Mouse (Mus musculus): ENCODE measurements at regions not wholly inside any gene's neighbourhood (a gene's known extent, or its start where the extent isn't known, plus 50 kb on each side); places are given as distances from the start of the nearest gene placed in this dataset.

- 83% methylated on average over 4 of the region's 4 CpGs for WGBS
- Histone ChIP-seq H3K4me3 (ENCODE audit: low read depth, low read length) (no peak overlapping the region), H3K4me2 (ENCODE audit: low read depth, low read length) (no peak overlapping the region), H3K27ac (replicated peaks; ENCODE audit: low read depth, low read length) (peak overlapping the region; percentile 49), H3K9me3 (ENCODE audit: control insufficient read depth, low read length) (no peaks in the 10 kb centered on the region), H3K4me1 (ENCODE audit: control insufficient read depth, insufficient read depth, low read length) (peaks cover 23% of the 10 kb centered on the region), H3K36me3 (ENCODE audit: control insufficient read depth, insufficient read depth, low read length) (no peaks in the 10 kb centered on the region), H3K27me3 (replicated peaks; ENCODE audit: control insufficient read depth, insufficient read depth, low read length) (no peaks in the 10 kb centered on the region), H3K9ac (ENCODE audit: low read depth, low read length) (no peak overlapping the region)
- ATAC-seq (ENCODE audit: low read depth) (no peak), DNase-seq (ENCODE audit: low spot score) (no peak)
Measured at GRCm38 (mm10) chr15:93705651-93706050, 110.0 kb upstream of the Prickle1 start.

GRCm38 (mm10) chr15:93705109-93705508 lies 109.4 kb upstream of the Prickle1 start:
- Histone ChIP-seq H3K4me3 (ENCODE audit: low read depth, low read length) (no peak overlapping the region), H3K4me1 (ENCODE audit: control insufficient read depth, insufficient read depth, low read length) (peaks cover 26% of the 10 kb centered on the region), H3K27ac (replicated peaks; ENCODE audit: low read depth, low read length) (no peak overlapping the region), H3K4me2 (ENCODE audit: low read depth, low read length) (no peak overlapping the region), H3K27me3 (replicated peaks; ENCODE audit: control insufficient read depth, insufficient read depth, low read length) (no peaks in the 10 kb centered on the region), H3K9ac (ENCODE audit: low read depth, low read length) (no peak overlapping the region), H3K36me3 (ENCODE audit: control insufficient read depth, insufficient read depth, low read length) (no peaks in the 10 kb centered on the region), H3K9me3 (ENCODE audit: control insufficient read depth, low read length) (no peaks in the 10 kb centered on the region)
- WGBS, result 83% methylated on average over 1 of the region's 1 CpGs
- DNase-seq (ENCODE audit: low spot score) (no peak), ATAC-seq (ENCODE audit: low read depth) (no peak)

- no peak overlapping the region for H3K27ac ChIP-seq (replicated peaks; ENCODE audit: low read depth, low read length)
- H3K9ac ChIP-seq (ENCODE audit: low read depth, low read length), result no peak overlapping the region
- no peaks in the 10 kb centered on the region for H3K36me3 ChIP-seq (ENCODE audit: control insufficient read depth, insufficient read depth, low read length)
- no peak for ATAC-seq (ENCODE audit: low read depth)
- WGBS, result 83% methylated on average over 10 of the region's 10 CpGs
- H3K9me3 ChIP-seq (ENCODE audit: control insufficient read depth, low read length), result no peaks in the 10 kb centered on the region
- H3K27me3 ChIP-seq (replicated peaks; ENCODE audit: control insufficient read depth, insufficient read depth, low read length), result no peaks in the 10 kb centered on the region
- H3K4me3 ChIP-seq (ENCODE audit: low read depth, low read length), result no peak overlapping the region
- H3K4me2 ChIP-seq (ENCODE audit: low read depth, low read length), result no peak overlapping the region
- no peak for DNase-seq (ENCODE audit: low spot score)
- peaks cover 26% of the 10 kb centered on the region for H3K4me1 ChIP-seq (ENCODE audit: control insufficient read depth, insufficient read depth, low read length)
Measured at GRCm38 (mm10) chr15:93701017-93701416, 105.3 kb upstream of the Prickle1 start.

GRCm38 (mm10) chr15:93699971-93700370 lies 104.3 kb upstream of the Prickle1 start:
- Histone ChIP-seq H3K9me3 (ENCODE audit: control insufficient read depth, low read length) (no peaks in the 10 kb centered on the region), H3K4me3 (ENCODE audit: low read depth, low read length) (no peak overlapping the region), H3K4me1 (ENCODE audit: control insufficient read depth, insufficient read depth, low read length) (peaks cover 26% of the 10 kb centered on the region), H3K9ac (ENCODE audit: low read depth, low read length) (no peak overlapping the region), H3K4me2 (ENCODE audit: low read depth, low read length) (no peak overlapping the region), H3K27ac (replicated peaks; ENCODE audit: low read depth, low read length) (peak overlapping the region; percentile 49; the same call in 1 of the 2 replicates), H3K27me3 (replicated peaks; ENCODE audit: control insufficient read depth, insufficient read depth, low read length) (no peaks in the 10 kb centered on the region), H3K36me3 (ENCODE audit: control insufficient read depth, insufficient read depth, low read length) (no peaks in the 10 kb centered on the region)
- 30% methylated on average over 9 of the region's 9 CpGs for WGBS
- ATAC-seq (ENCODE audit: low read depth) (0 out of 2 replicates have a peak, but pooled peaks have one; percentile 13), DNase-seq (ENCODE audit: low spot score) (peak; percentile 74)

DNA sequence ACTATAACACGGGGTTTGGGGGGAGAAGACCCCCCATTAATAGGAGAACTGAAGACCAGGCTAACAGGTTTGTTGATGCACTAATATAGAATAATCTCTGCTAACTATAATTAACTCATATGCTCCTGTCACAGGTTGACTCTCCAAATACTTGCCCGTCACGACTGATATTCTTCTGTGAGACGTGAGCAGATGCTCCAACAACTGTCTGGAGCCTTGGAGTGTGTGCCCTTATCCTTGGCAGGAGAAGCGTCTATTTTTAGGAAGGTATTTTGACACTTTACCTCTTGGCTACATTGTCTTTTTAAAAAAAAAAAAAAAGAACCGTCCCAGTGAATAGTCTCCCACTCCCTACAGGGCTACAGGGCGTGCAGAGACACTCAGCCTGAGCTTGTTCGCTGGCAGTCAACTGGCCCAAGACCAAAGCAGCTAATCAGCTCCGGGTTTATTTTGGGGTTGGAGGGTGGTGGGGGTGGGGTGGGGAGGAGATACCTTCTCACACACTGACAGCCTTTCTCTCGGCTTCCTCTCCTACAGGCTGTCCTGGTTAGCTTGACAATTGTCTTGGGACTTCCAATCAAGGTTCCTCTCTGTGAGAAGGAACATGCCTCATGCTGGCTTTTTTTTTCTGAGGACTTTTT lies 102.6 kb upstream of the Prickle1 start:
- H3K4me1 ChIP-seq (ENCODE audit: control insufficient read depth, insufficient read depth, low read length), result peaks cover 26% of the 10 kb centered on the region
- ATAC-seq (ENCODE audit: low read depth) (peak; percentile 79), DNase-seq (ENCODE audit: low spot score) (peak; percentile 80)
- no peak overlapping the region for H3K4me3 ChIP-seq (ENCODE audit: low read depth, low read length)
- WGBS, result 17% methylated on average over 10 of the region's 10 CpGs
- H3K9me3 ChIP-seq (ENCODE audit: control insufficient read depth, low read length), result no peaks in the 10 kb centered on the region
- peak overlapping the region; percentile 37 for H3K4me2 ChIP-seq (ENCODE audit: low read depth, low read length)
- H3K9ac ChIP-seq (ENCODE audit: low read depth, low read length), result 0 out of 2 replicates have a peak overlapping the region, but pooled peaks have one; percentile 16
- H3K27ac ChIP-seq (replicated peaks; ENCODE audit: low read depth, low read length), result peak overlapping the region; percentile 49
- H3K36me3 ChIP-seq (ENCODE audit: control insufficient read depth, insufficient read depth, low read length), result no peaks in the 10 kb centered on the region
- no peaks in the 10 kb centered on the region for H3K27me3 ChIP-seq (replicated peaks; ENCODE audit: control insufficient read depth, insufficient read depth, low read length)

DNA sequence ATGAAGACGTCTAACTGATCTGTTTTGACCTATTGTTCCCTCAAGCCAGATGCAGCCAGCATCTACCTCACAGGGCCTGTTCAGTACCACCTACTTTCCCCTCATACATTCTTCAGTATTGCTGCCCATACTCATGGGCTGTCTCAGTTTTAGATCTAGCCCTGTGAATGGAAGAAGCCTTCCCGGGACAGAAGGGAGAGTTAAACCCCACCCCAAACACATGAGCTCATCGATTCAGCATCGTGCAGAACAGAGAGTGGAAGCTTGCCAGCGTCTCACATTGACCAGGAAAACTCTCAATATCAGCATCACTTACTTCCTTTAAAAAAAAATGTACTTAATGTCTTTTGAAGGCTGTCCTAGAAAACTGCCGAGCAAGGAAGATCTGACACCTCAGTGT lies 95.0 kb upstream of the Prickle1 start:
- peak; percentile 67 for DNase-seq (ENCODE audit: low spot score)

DNA sequence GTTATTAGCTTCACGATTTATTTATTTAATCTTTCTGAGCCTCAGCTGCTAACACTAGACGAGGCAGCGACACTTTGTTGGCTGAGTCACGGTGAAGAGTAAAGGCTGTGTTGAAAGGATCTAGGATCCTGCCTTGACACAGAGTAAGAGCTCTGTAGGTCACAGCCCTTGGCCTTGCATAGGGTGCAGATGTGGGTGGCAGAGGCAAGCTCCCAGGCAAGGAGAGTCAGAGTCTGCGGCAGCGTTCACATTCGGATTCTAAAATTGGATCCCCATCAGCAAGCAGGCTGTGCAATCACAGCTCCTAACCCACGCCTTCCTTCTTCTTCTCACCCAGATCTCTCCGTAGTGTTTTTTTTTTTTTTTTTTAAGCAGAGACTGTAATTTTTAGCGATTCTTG lies 94.3 kb upstream of the Prickle1 start:
- H3K4me1 ChIP-seq (ENCODE audit: control insufficient read depth, insufficient read depth, low read length), result no peaks in the 10 kb centered on the region
- no peak overlapping the region for H3K4me3 ChIP-seq (ENCODE audit: low read depth, low read length)
- H3K36me3 ChIP-seq (ENCODE audit: control insufficient read depth, insufficient read depth, low read length), result no peaks in the 10 kb centered on the region
- H3K27me3 ChIP-seq (replicated peaks; ENCODE audit: control insufficient read depth, insufficient read depth, low read length), result no peaks in the 10 kb centered on the region
- no peak overlapping the region for H3K9ac ChIP-seq (ENCODE audit: low read depth, low read length)
- no peak overlapping the region for H3K27ac ChIP-seq (replicated peaks; ENCODE audit: low read depth, low read length)
- H3K4me2 ChIP-seq (ENCODE audit: low read depth, low read length), result no peak overlapping the region
- no peak for DNase-seq (ENCODE audit: low spot score)
- H3K9me3 ChIP-seq (ENCODE audit: control insufficient read depth, low read length), result no peaks in the 10 kb centered on the region
- ATAC-seq (ENCODE audit: low read depth), result no peak
- WGBS, result 83% methylated on average over 10 of the region's 10 CpGs

More for the DNA sequence above, 95.0 kb upstream of the Prickle1 start:
- ATAC-seq (ENCODE audit: low read depth), result no peak; the same call in 1 of the 2 replicates
- Histone ChIP-seq H3K36me3 (ENCODE audit: control insufficient read depth, insufficient read depth, low read length) (no peaks in the 10 kb centered on the region), H3K27me3 (replicated peaks; ENCODE audit: control insufficient read depth, insufficient read depth, low read length) (no peaks in the 10 kb centered on the region), H3K9me3 (ENCODE audit: control insufficient read depth, low read length) (no peaks in the 10 kb centered on the region), H3K9ac (ENCODE audit: low read depth, low read length) (no peak overlapping the region), H3K4me3 (ENCODE audit: low read depth, low read length) (no peak overlapping the region), H3K27ac (replicated peaks; ENCODE audit: low read depth, low read length) (no peak overlapping the region), H3K4me1 (ENCODE audit: control insufficient read depth, insufficient read depth, low read length) (no peaks in the 10 kb centered on the region), H3K4me2 (ENCODE audit: low read depth, low read length) (no peak overlapping the region)
- 49% methylated on average over 6 of the region's 6 CpGs for WGBS

DNA sequence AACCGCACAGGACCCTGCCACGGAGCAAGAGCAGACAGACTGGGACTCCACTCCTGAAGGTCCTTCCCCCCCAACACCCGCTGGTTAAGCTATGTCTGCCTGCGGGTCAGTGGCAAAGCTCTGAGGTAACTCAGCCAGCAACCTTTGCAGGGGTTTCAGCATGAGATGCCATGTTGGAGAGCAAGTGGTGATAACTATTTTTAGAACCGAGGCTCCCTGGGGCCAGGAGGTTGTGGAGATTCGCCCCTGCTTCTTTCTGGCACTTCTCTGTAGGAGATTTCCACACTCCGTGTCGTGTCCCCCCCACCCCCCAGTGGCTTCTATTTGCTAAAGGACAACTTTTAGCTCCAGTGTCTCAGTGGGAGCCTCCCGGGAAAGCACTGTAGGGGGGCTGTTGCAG lies 90.7 kb upstream of the Prickle1 start:
- H3K36me3 ChIP-seq (ENCODE audit: control insufficient read depth, insufficient read depth, low read length), result no peaks in the 10 kb centered on the region
- peaks cover 4% of the 10 kb centered on the region; the same call in 1 of the 2 replicates for H3K4me1 ChIP-seq (ENCODE audit: control insufficient read depth, insufficient read depth, low read length)
- ATAC-seq (ENCODE audit: low read depth) (no peak), DNase-seq (ENCODE audit: low spot score) (no peak)
- WGBS, result 45% methylated on average over 9 of the region's 9 CpGs
- no peak overlapping the region for H3K9ac ChIP-seq (ENCODE audit: low read depth, low read length)
- H3K27me3 ChIP-seq (replicated peaks; ENCODE audit: control insufficient read depth, insufficient read depth, low read length), result no peaks in the 10 kb centered on the region
- no peak overlapping the region for H3K27ac ChIP-seq (replicated peaks; ENCODE audit: low read depth, low read length)
- H3K4me3 ChIP-seq (ENCODE audit: low read depth, low read length), result no peak overlapping the region
- H3K4me2 ChIP-seq (ENCODE audit: low read depth, low read length), result no peak overlapping the region
- H3K9me3 ChIP-seq (ENCODE audit: control insufficient read depth, low read length), result no peaks in the 10 kb centered on the region

- WGBS, result 36% methylated on average over 4 of the region's 4 CpGs
- Histone ChIP-seq H3K4me1 (ENCODE audit: control insufficient read depth, insufficient read depth, low read length) (peaks cover 4% of the 10 kb centered on the region; the same call in 1 of the 2 replicates), H3K27me3 (replicated peaks; ENCODE audit: control insufficient read depth, insufficient read depth, low read length) (no peaks in the 10 kb centered on the region), H3K9me3 (ENCODE audit: control insufficient read depth, low read length) (no peaks in the 10 kb centered on the region), H3K4me2 (ENCODE audit: low read depth, low read length) (no peak overlapping the region), H3K36me3 (ENCODE audit: control insufficient read depth, insufficient read depth, low read length) (no peaks in the 10 kb centered on the region), H3K4me3 (ENCODE audit: low read depth, low read length) (no peak overlapping the region), H3K9ac (ENCODE audit: low read depth, low read length) (no peak overlapping the region), H3K27ac (replicated peaks; ENCODE audit: low read depth, low read length) (no peak overlapping the region)
- ATAC-seq (ENCODE audit: low read depth) (no peak), DNase-seq (ENCODE audit: low spot score) (no peak)
Measured at GRCm38 (mm10) chr15:93681602-93682001, 85.9 kb upstream of the Prickle1 start.
